Mouse (Mus musculus): ENCODE measurements around the gene Tsr3. TPM values are rescaled to one million over a fixed set of nuclear protein-coding genes. Genes with fewer than 3 reads are reported as not detected.
A peak's percentile ranks its signal among the peaks of the same experiment; 100 is the strongest.
"Not testable (repeated sequence)": the region's sequence is repeated elsewhere in the genome, so short reads cannot be mapped to it uniquely, and the experiment has no call there.

Tsr3 gene
- 10 to 100 TPM; 23.5 to 25.5 TPM for total RNA-seq (2021)

- DNase-seq, result peak; percentile 81 to 83
Observed at GRCm38 (mm10) chr17:25239695-25240636, at the start of gene Tsr3, which contains the start of gene Gnptg. Gene Tsr3, plus strand, starts transcription at chr17:25240170. Gene Gnptg, minus strand, starts transcription at chr17:25240124.

- no peak for DNase-seq
Observed at GRCm38 (mm10) chr17:25202401-25202800, 37.6 kb upstream of the Tsr3 start.

GRCm38 (mm10) chr17:25210006-25210405 lies 30.0 kb upstream of the Tsr3 start:
- DNase-seq, result no peak

GRCm38 (mm10) chr17:25210680-25211466 lies 29.1 kb upstream of the Tsr3 start:
- DNase-seq, result no peak

DNA sequence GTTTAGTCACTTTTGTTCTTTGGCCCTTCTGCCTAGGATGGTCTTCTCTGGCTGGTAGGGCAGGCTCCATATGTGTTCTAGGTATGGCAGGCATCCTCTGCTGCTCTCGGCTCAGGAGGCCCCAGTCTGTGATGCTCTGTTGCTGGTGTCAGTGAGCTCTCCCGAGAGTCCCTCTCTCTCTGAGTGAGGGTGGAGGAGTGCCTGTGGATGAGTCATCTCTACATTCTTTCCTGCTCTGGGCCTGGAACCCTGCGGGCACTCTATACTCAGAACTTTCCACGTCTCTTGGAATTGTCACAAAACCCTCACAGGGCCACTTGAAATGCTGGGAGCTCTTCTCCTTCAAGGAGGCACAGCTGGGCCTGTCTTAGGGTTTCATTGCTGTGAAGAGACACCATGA lies 28.3 kb upstream of the Tsr3 start:
- no peak for DNase-seq

GRCm38 (mm10) chr17:25215431-25215830 lies 24.5 kb upstream of the Tsr3 start:
- DNase-seq, result no peak

GRCm38 (mm10) chr17:25218967-25219366 lies 21.0 kb upstream of the Tsr3 start:
- DNase-seq, result no peak

DNA sequence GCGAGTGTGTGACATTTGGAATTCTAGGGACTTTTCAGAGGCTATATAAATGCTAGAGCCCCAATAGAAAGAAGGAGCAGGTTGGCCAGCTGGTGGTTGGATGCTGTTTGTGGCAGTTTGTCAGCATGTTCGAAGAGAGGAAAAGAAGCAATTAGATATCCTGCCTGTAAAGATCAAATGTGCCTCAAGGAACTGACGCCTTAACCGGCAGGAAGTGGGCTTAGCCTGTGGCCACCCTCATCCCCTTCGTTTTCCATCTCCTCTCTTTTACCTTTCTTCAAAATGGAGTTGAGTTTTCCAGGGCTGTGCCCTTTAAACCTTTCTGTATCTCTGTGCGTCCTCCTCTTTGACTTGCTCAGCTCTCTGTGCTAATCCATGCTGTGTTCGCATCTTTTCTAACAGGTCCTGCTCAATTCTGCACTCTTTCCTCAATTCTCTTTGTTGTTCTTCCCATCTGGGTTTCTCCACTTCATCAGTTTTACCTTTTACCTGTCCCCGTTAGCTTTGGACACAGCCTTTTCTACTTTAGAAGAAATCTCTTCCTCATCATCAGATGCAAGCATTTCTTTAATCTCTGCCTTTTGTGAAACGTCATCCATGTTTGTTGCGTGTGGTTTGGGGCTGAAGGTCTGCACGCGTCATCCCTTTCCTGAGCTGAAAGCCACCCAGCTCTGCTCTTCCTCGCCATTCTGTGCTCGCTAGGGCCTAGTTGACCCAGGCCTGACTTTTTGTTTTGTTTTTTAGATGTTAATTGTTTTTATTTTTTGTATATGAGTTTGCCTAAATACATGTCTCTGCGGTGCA lies 20.3 kb upstream of the Tsr3 start:
- DNase-seq, result no peak

GRCm38 (mm10) chr17:25220746-25221145 lies 19.2 kb upstream of the Tsr3 start:
- no peak for DNase-seq

- DNase-seq, result no peak
Observed at GRCm38 (mm10) chr17:25221821-25222503, 18.0 kb upstream of the Tsr3 start.

- DNase-seq, result peak in 1 of 2 experiments; percentile 34
Observed at GRCm38 (mm10) chr17:25222504-25222940, 17.4 kb upstream of the Tsr3 start.

- no peak for DNase-seq
Observed at GRCm38 (mm10) chr17:25222951-25223601, 16.9 kb upstream of the Tsr3 start.

- DNase-seq, result no peak
Observed at GRCm38 (mm10) chr17:25224586-25225222, 15.3 kb upstream of the Tsr3 start.

- DNase-seq, result no peak
Observed at GRCm38 (mm10) chr17:25225659-25226058, 14.3 kb upstream of the Tsr3 start.

- DNase-seq, result no peak
Observed at GRCm38 (mm10) chr17:25227991-25228390, 12.0 kb upstream of the Tsr3 start.

GRCm38 (mm10) chr17:25230014-25230655 lies 9.8 kb upstream of the Tsr3 start:
- not testable (repeated sequence) for DNase-seq

DNA sequence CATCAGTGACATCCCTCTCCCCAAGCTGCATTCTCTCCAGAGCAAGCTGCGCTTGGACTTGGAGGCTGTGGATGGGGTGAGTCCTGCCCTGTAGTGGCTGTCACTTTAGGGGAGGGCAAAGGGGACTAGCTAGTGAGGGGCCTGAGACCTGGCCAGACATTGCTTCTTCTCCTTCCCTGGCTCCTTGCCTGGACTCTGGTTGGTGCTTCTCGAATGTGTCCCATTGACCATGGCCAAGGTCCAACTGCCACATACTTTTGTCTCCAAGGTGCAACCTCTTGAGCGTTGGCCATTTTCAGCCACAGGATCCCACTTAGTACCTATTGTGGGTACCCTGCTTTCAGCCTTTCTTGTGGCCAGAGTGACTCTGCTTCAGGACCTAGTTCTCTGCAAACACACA lies 9.3 kb upstream of the Tsr3 start:
- no peak for DNase-seq

- not testable (repeated sequence) for DNase-seq
Observed at GRCm38 (mm10) chr17:25231621-25232020, 8.3 kb upstream of the Tsr3 start.

- no peak for DNase-seq
Observed at GRCm38 (mm10) chr17:25235635-25236034, 4.3 kb upstream of the Tsr3 start.

DNA sequence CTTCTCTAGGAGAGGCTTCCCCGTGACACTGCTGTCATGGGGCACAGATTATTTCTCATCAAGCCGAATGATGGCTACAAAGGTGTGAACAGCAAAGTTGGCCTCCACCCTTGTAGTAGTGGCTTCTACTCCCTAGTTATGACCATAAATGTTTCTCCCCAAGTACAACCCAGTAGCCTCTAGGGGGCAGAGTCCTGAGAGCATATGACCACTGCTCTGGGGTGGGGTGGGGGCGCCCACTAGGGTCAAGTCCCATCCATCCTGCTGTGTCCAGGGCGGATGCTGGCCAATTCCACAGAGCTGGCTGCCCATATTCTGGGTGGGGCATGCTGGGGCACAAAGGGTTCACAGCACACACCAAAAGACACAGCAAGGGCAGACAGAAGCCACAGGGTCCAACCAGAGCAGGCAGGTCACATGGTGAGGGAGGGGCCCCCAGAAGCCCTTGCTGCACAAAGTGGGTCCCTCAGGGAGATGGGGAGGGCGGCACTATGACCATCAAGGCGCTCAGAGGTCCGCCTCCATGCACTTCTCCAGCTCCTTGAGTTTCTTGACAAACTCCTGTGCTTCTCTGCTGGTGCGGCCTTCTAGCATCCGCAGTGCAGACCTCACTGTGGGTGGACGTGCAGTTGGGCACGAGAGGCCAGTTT lies 3.3 kb downstream of the Tsr3 start:
- no peak for DNase-seq

Measured in layer of hippocampus, postnatal 36 days (tissue).